Mouse (Mus musculus) forebrain, embryonic 15.5 days (tissue): ENCODE data around the gene Zbtb32. TPM values are rescaled to one million over a fixed set of nuclear protein-coding genes. Genes with fewer than 3 reads are reported as not detected.

Experiments
- ATAC-seq: fragments of 200-750 bp; cut with Nextera tagmentation; replicated peaks from 2 replicates; pipeline ENCODE4 v1.8.0; 2017; ENCODE audit warnings: mild to moderate bottlenecking, moderate TSS enrichment, moderate library complexity
- H3K27ac ChIP-seq: fragments of 300-500 bp; sonication (generic); replicated peaks from 2 replicates; pipeline ENCODE4 v1.5.1; 2015; ENCODE audit warnings: mild to moderate bottlenecking, inconsistent platforms
- H3K27me3 ChIP-seq: fragments of 300-500 bp; sonication (generic); 2 replicates; pipeline ENCODE4 v1.6.1; 2015; ENCODE audit warnings: inconsistent platforms
- H3K36me3 ChIP-seq: fragments of 300-500 bp; sonication (generic); 2 replicates; pipeline ENCODE4 v1.6.1; 2015; ENCODE audit warnings: mild to moderate bottlenecking, inconsistent platforms
- H3K4me1 ChIP-seq: fragments of 300-500 bp; sonication (generic); 2 replicates; pipeline ENCODE4 v1.6.1; 2015; ENCODE audit warnings: inconsistent platforms
- H3K4me2 ChIP-seq: fragments of 300-500 bp; sonication (generic); replicated peaks from 2 replicates; pipeline ENCODE4 v1.6.1; 2015; ENCODE audit warnings: mild to moderate bottlenecking, inconsistent platforms
- H3K4me3 ChIP-seq: fragments of 300-500 bp; sonication (generic); 2 replicates; pipeline ENCODE4 v1.5.1; 2015; ENCODE audit warnings: mild to moderate bottlenecking, inconsistent platforms
- H3K9ac ChIP-seq: fragments of 300-500 bp; sonication (generic); replicated peaks from 2 replicates; pipeline ENCODE4 v1.6.1; 2015; ENCODE audit warnings: mild to moderate bottlenecking, inconsistent platforms
- H3K9me3 ChIP-seq: fragments of 300-500 bp; sonication (generic); 2 replicates; pipeline ENCODE4 v1.6.1; 2016; ENCODE audit warnings: inconsistent platforms
- WGBS: fragments of 180-500 bp; shearing (Covaris S2); methylation state at CpG from one replicate; pipeline ENCODE4 v1.1.7; 2015; ENCODE audit warnings: mixed read lengths; 5-methylcytosine and 5-hydroxymethylcytosine counted together
- polyA plus RNA-seq: library from polyadenylated mRNA; unstranded; fragments of >200 nt; fragmentation: Nextera tagmentation; extraction: Ambion mirVana; gene quantifications from 2 replicates; pipeline ENCODE4 v1.2.1, GENCODE M21; 2015

Gene Zbtb32
- polyA plus RNA-seq, 1 experiment from 2014 or later, result 0.50 TPM

DNA sequence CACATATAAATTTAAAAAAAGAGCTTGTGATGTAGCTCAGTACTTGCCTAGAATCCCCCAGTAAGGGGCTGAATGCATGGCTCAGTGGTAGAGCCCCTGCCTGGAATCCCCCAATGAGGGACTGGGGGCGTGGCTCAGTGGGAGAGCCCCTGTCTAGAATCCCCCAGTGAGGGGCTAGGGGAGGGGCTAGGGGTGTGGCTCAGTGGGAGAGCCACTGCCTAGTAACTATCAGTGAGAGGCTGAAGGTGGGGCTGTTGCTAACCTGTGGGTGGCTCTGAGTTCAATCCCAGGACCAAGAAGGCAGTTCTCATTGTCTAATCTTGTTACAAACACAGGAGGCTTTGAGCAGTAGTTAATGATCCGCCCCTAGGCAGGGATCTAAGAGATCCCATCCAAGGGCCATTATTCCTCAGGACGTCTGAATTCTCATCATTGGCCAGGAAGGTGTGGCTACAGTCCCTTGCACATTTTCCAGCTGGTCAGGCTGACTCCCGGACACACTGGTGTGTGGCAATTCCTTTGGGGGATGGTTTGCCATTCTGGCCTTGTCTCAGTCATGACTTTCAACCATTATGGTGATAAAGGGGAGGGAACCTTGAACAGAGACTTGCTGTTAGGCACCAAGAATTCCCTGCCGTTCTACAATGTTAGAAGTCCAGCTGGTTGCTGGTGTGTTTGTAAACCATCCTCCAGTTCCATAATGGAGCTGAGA lies 16.5 kb upstream of the Zbtb32 start:
- no peak overlapping the region for H3K4me3 ChIP-seq
- H3K4me1 ChIP-seq, result no peaks in the 10 kb centered on the region
- no peak overlapping the region for H3K9ac ChIP-seq
- H3K4me2 ChIP-seq, result no peak overlapping the region
- 62% methylated on average over 5 of the region's 5 CpGs for WGBS
- H3K36me3 ChIP-seq, result peaks cover 35% of the 10 kb centered on the region
- H3K9me3 ChIP-seq, result no peaks in the 10 kb centered on the region
- ATAC-seq, result no peak
- H3K27me3 ChIP-seq, result no peaks in the 10 kb centered on the region
- no peak overlapping the region for H3K27ac ChIP-seq

DNA sequence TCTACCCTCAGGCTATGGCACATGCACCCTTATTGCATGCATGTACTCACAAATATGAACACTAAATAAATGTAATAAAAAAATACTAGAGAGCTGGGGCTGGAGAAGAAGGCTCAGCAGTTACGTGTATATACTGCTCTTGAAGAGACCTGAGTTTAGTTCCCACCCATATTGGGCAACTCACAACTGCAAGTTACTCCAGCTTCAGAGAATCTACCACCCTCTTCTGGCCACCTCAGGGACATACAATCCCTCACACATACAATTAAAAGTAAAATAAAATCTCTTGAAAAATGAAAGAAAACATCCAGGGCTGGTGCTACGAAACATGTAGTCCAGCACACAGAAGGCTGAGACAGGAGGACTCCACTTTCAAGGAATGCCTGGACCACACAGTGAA lies 15.7 kb upstream of the Zbtb32 start:
- no peaks in the 10 kb centered on the region for H3K9me3 ChIP-seq
- H3K27me3 ChIP-seq, result no peaks in the 10 kb centered on the region
- H3K36me3 ChIP-seq, result peaks cover 35% of the 10 kb centered on the region
- H3K27ac ChIP-seq, result no peak overlapping the region
- WGBS, result 81% methylated on average over 2 of the region's 2 CpGs
- no peak overlapping the region for H3K4me3 ChIP-seq
- no peak for ATAC-seq
- H3K4me2 ChIP-seq, result no peak overlapping the region
- no peak overlapping the region for H3K9ac ChIP-seq
- no peaks in the 10 kb centered on the region for H3K4me1 ChIP-seq

DNA sequence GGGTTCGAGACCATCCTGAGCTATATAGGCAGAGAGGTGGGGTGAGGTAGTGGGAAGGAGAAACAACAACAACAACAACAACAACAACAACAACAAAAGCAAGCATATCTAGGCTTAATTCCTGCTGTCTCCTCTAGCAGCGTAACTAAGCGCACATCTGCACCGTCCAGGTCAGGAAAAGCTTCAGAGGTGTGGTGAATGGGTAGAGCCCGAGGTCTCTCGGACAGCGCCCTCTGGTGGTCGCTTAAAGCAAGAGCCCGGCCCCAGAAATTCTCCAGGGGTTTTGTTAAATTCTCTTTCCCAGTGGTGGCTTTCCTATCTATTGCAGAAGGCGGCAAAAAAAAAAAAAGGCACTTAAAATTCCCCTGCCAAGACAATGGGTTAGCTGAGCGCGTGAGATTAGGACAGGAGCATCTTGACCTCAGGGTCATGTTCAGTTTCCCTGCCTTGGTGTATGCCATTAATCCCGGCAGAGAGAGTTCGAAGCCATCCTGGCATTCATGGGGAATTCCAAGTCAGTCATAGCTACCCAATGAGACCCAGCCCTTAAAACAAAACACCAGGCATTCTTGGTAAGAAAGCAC lies 14.9 kb upstream of the Zbtb32 start:
- no peak overlapping the region for H3K9ac ChIP-seq
- H3K4me2 ChIP-seq, result no peak overlapping the region
- H3K27ac ChIP-seq, result no peak overlapping the region
- 23% methylated on average over 14 of the region's 14 CpGs for WGBS
- peak; percentile 63; the same call in 1 of the 2 replicates for ATAC-seq
- H3K36me3 ChIP-seq, result peaks cover 26% of the 10 kb centered on the region
- H3K27me3 ChIP-seq, result no peaks in the 10 kb centered on the region
- no peaks in the 10 kb centered on the region for H3K4me1 ChIP-seq
- H3K9me3 ChIP-seq, result no peaks in the 10 kb centered on the region
- no peak overlapping the region for H3K4me3 ChIP-seq

DNA sequence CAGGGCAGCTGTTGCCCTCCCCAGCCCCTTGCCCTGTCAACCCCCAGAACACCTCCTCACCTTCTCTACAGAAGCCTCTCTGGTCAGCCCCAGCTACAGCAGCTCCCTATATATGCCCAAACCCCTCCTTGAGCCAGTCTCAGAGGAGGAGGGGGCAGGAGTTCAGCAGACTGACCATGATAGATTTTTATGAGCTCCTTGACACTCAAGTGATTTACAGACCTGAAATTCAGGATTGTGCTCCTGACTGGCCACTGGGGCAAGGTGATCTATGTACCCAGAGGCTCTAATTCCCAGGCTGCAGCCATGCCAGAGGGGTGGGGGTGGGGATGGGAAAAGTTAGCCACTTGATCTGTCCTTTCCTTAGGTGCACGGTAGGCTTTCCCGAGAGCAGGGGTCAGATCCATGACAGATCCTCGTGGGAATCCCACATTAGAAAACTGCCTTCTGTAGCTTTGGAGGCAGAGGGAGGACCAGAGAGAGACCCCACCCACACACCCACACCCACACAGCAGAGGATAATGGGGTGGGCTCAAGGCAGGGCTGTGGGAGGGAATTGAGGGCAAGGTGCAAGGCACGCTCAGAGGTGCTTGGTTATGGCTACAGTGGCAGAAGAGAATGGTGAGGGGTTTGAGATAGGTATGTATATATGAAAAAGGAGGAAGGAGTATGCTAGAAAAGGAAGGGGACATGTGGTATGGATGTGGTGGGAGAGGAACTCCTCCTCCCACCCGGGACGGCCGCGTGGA lies 14.1 kb upstream of the Zbtb32 start, which contains the start of gene Upk1a:
Gene Upk1a, minus strand, starts transcription at position 194 of the 749 bp plus-strand sequence.
- H3K4me2 ChIP-seq, result no peak within 1 kb of the TSS
- H3K27ac ChIP-seq, result no peak within 1 kb of the TSS
- H3K4me1 ChIP-seq, result no peaks in the 10 kb centered on the region
- WGBS, result 87% methylated on average over 8 of the region's 8 CpGs
- no peaks in the 10 kb centered on the region for H3K27me3 ChIP-seq
- no peaks in the 10 kb centered on the region for H3K9me3 ChIP-seq
- H3K36me3 ChIP-seq, result peaks cover 18% of the 10 kb centered on the region
- H3K4me3 ChIP-seq, result no peak within 1 kb of the TSS
- H3K9ac ChIP-seq, result no peak within 1 kb of the TSS
- peak; percentile 35; the same call in 1 of the 2 replicates for ATAC-seq

DNA sequence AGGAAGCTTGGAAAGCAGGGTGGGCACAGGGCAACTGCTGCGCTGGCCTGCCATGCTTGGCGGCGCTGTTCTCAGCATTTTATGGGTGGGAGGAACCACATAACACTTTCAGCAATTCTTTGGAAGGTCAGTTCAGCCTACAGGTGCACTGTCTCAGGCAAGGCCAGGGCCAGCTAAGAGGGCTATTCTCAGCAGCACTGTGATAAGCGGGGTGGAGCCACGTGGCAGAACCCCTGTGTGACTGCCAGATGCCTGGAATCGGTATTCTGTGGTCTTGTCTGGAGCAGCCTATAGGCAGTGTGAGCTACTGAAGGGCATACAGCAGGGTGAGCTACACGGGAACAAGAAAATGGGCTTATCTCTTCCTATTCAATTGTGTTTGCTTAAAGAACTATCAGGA lies 11.3 kb upstream of the Zbtb32 start:
- no peak overlapping the region for H3K4me2 ChIP-seq
- no peaks in the 10 kb centered on the region for H3K4me1 ChIP-seq
- H3K36me3 ChIP-seq, result no peaks in the 10 kb centered on the region
- H3K27ac ChIP-seq, result no peak overlapping the region
- ATAC-seq, result no peak
- no peaks in the 10 kb centered on the region for H3K27me3 ChIP-seq
- H3K4me3 ChIP-seq, result no peak overlapping the region
- no peak overlapping the region for H3K9ac ChIP-seq
- no peaks in the 10 kb centered on the region for H3K9me3 ChIP-seq
- 67% methylated on average over 7 of the region's 7 CpGs for WGBS

DNA sequence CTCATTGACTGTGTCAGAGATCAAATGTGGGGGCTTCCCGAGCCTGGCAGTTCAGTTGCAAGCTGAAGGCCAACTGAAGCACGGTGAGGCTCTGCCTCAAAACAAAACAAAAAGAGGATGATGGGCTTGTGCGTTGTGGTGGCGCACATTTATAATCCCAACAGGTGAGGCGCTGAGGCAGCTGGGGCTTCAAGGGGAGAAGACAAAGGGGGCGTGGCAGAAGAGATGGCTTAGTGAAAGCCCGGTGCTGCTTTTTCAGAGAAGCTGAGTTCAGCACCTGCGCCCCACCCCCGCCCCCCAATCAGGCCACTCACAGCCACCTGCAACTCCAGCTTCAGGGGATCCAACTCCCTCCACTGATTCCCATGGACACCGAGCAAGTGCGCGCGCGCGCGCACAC lies 9.8 kb upstream of the Zbtb32 start:
- H3K36me3 ChIP-seq, result no peaks in the 10 kb centered on the region
- no peak for ATAC-seq
- no peak overlapping the region for H3K27ac ChIP-seq
- no peaks in the 10 kb centered on the region for H3K27me3 ChIP-seq
- H3K4me1 ChIP-seq, result no peaks in the 10 kb centered on the region
- H3K9ac ChIP-seq, result no peak overlapping the region
- H3K4me2 ChIP-seq, result no peak overlapping the region
- H3K9me3 ChIP-seq, result no peaks in the 10 kb centered on the region
- 50% methylated on average over 16 of the region's 16 CpGs for WGBS
- no peak overlapping the region for H3K4me3 ChIP-seq

DNA sequence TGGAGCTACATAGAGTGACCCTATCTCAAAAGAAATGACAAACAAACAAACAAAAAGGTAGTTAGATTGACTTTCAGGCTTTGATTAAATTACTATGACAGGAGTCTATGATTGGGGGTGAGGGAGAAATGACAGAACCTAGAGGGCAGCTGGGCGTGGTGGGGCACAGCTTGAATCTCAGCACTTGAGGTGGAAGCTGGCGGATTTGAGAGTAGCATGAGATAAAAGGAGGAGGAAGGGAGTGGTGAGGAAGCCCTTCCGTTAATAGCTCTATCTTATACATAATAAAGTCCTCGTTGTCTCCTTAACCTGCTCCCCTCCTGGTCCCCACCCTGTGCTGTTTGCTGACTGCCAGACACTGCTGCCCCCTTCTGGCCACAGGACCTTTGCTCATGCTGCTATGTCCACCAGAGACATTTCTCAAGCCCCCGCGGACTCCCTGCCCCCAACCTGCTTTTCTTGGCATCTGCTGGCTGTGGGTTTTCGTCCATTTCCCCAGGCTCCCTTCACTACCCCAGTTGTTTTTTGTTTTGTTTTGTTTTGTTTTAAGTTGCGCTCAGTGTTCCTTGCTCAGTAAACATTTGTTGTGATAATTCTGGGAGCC lies 9.1 kb upstream of the Zbtb32 start:
- no peaks in the 10 kb centered on the region for H3K4me1 ChIP-seq
- H3K9ac ChIP-seq, result no peak overlapping the region
- no peak overlapping the region for H3K27ac ChIP-seq
- no peaks in the 10 kb centered on the region for H3K36me3 ChIP-seq
- 27% methylated on average over 8 of the region's 8 CpGs for WGBS
- no peak overlapping the region for H3K4me3 ChIP-seq
- ATAC-seq, result no peak
- no peaks in the 10 kb centered on the region for H3K9me3 ChIP-seq
- no peak overlapping the region for H3K4me2 ChIP-seq
- no peaks in the 10 kb centered on the region for H3K27me3 ChIP-seq

DNA sequence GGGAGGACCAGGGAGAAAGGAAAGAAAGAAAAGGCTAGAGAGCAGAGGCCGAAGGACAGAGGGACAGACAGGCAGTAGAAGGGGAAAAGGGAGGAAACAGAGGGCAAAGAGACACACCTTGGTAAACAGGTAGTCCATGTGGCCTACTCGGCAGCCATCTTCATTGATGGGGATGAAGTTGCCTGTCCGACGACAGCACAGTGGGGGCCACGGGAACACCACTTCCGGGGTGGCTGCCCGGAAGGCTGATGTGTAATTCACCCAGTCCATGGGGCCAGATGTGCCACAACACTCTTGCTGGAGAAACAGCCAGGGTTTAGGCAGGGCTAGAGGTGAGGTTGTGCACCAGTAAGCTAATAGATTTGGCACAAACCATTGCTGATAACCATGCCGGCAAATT lies 6.2 kb upstream of the Zbtb32 start:
- H3K27me3 ChIP-seq, result no peaks in the 10 kb centered on the region
- ATAC-seq, result no peak
- no peaks in the 10 kb centered on the region for H3K9me3 ChIP-seq
- H3K9ac ChIP-seq, result no peak overlapping the region
- no peak overlapping the region for H3K4me3 ChIP-seq
- peaks cover 8% of the 10 kb centered on the region for H3K4me1 ChIP-seq
- H3K36me3 ChIP-seq, result no peaks in the 10 kb centered on the region
- 86% methylated on average over 8 of the region's 8 CpGs for WGBS
- no peak overlapping the region for H3K4me2 ChIP-seq
- H3K27ac ChIP-seq, result no peak overlapping the region

DNA sequence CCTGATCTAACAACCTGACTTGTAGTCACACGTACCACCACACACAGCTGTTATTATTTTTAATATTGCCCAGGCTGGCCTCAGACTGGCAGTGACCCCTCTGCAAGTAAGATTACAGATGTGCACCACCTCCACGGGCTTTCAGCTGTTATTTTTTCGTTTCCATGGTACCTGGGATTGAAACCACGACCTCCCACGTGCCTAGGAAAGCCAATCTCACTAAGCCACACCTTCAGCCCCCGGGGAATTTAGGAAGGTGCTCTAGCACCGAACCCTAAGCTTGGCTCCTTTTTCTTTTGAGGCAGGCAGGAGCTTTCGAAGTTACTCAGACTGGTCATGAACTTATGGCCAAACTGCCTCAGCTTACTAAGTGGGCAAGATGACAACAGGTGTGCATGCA lies 5.7 kb upstream of the Zbtb32 start:
- no peak for ATAC-seq
- H3K4me2 ChIP-seq, result no peak overlapping the region
- no peaks in the 10 kb centered on the region for H3K36me3 ChIP-seq
- no peak overlapping the region for H3K9ac ChIP-seq
- H3K4me3 ChIP-seq, result no peak overlapping the region
- H3K9me3 ChIP-seq, result no peaks in the 10 kb centered on the region
- H3K27me3 ChIP-seq, result no peaks in the 10 kb centered on the region
- no peak overlapping the region for H3K27ac ChIP-seq
- peaks cover 13% of the 10 kb centered on the region for H3K4me1 ChIP-seq
- 64% methylated on average over 8 of the region's 8 CpGs for WGBS

DNA sequence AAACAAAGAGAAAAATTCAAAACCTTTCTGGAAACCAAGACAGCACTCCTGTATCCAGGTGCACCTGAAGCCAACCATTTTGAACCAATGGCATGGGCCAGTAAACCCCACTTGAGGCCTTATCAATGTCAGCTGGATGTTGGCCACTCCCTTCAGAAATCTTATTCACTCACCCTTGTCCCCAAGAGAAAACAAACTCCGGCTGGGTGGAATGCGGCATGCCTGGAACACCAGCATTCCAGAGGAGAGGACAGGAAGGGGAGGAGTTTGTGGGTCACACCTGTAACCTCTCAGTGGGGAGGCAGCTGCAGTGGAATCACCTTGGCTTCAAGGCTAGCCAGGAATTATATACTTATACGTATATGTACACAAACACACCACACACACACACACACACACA lies 3.9 kb upstream of the Zbtb32 start:
- H3K4me1 ChIP-seq, result peaks cover 13% of the 10 kb centered on the region
- H3K9ac ChIP-seq, result no peak overlapping the region
- no peak overlapping the region for H3K4me2 ChIP-seq
- ATAC-seq, result no peak
- H3K9me3 ChIP-seq, result no peaks in the 10 kb centered on the region
- 73% methylated on average over 3 of the region's 3 CpGs for WGBS
- no peak overlapping the region for H3K27ac ChIP-seq
- no peak overlapping the region for H3K4me3 ChIP-seq
- no peaks in the 10 kb centered on the region for H3K36me3 ChIP-seq
- no peaks in the 10 kb centered on the region for H3K27me3 ChIP-seq

DNA sequence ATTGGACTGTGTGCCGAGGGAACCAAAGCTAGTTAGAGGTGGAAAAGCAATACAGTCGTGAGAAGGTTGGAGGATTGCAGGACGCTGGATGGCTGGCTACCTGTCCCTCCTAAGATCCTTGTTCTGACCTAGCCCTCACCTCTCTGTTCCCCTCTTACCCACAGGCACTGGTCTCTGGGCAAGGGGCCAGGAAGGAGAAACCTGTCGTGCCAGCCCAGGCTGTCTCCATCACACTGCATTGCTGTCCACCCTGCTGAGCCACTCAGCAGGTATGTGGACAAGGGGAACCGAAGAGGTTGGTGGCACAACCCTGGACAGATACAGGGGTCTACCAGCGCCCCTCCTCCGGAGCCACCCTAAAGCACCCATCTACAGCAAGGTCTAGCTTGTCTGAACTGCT lies 1.9 kb upstream of the Zbtb32 start:
- Histone ChIP-seq H3K4me1 (peaks cover 13% of the 10 kb centered on the region), H3K9me3 (no peaks in the 10 kb centered on the region), H3K27ac (peak overlapping the region; percentile 57), H3K4me3 (no peak overlapping the region), H3K27me3 (no peaks in the 10 kb centered on the region), H3K4me2 (peak overlapping the region; percentile 44), H3K36me3 (no peaks in the 10 kb centered on the region), H3K9ac (peak overlapping the region; percentile 28)
- 70% methylated on average over 7 of the region's 7 CpGs for WGBS
- ATAC-seq, result peak; percentile 15

DNA sequence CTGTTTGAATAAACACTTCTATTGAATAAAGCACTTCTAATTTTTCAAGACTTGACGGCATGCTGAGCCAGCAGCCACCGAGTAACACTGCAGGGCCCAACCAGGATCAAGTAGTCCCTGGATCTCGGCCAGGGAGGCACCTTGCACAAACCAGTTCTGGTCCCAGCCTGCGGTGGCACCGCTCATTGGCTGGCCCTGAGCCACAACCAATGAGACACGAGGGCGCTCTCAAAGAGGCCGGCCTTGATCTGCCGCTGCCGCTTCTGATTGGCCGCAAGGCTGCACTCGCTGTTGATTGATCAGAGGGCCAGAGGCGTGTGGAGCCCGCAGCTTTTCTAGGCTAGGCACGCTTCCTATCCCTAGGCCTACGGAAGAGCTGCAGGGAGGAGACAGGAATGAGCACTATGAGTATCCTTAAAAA lies 1.2 kb upstream of the Zbtb32 start:
- peak; percentile 98 for ATAC-seq
- H3K9ac ChIP-seq, result peak overlapping the region; percentile 28
- H3K36me3 ChIP-seq, result no peaks in the 10 kb centered on the region
- peak overlapping the region; percentile 57 for H3K27ac ChIP-seq
- no peaks in the 10 kb centered on the region for H3K27me3 ChIP-seq
- peak overlapping the region; percentile 26 for H3K4me3 ChIP-seq
- under 1% methylated on average over 16 of the region's 16 CpGs for WGBS
- H3K9me3 ChIP-seq, result no peaks in the 10 kb centered on the region
- H3K4me1 ChIP-seq, result peaks cover 13% of the 10 kb centered on the region
- H3K4me2 ChIP-seq, result peak overlapping the region; percentile 44
